22 mouse cellular contexts compared by ENCODE assay signal in the genomic region with DNA sequence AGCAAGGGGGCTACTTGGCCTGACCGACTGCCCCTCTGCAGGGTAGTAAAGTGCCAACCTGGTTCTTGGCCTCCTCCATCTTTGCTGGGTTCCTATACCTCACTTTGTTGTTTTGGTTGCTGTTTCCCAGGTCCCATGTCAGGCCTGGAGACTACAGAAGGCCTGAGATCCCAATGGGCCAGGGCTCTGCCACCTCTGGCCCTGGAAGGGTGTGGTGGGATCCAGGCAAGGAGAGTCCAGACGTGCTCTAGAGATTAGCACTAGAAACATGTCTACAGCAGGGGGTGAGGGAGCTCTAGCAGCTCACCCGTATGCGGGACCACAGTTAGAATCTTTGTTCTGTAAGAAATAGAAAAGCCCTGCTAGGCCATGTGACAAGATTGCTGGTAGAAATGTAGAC. TPM values are rescaled to one million over a fixed set of nuclear protein-coding genes. Genes with fewer than 3 reads are reported as not detected.
A peak's percentile ranks its signal among the peaks of the same experiment; 100 is the strongest.
DNase-seq lines count a peak whose midpoint lies in the region; ATAC-seq and TF ChIP-seq lines count a peak whose summit lies in the region.
"Had no signal": no experiment of that assay in that cellular context is flagged by ENCODE, and none has a peak within 500 bp of the region (broad histone marks: within the 10 kb centered on the region; RNA-seq: fewer than 3 reads in every experiment).

No protein-coding gene starts in this region.

- peak overlapping the region; percentile 77 for H3K27ac ChIP-seq in liver, embryonic 14.5 days
- H3K27ac ChIP-seq in hindbrain, embryonic 14.5 days = no peak overlapping the region
- H3K27ac ChIP-seq: embryonic facial prominence, embryonic 10.5 days; forebrain, embryonic 12.5 days; gastrocnemius, adult 2 months; hindbrain, embryonic 10.5 days; hindbrain, embryonic 15.5 days had no signal

- H3K9me3 ChIP-seq in liver, embryonic 14.5 days (ENCODE audit: control insufficient read depth, low read length) = no peaks in the 10 kb centered on the region
- no peaks in the 10 kb centered on the region for H3K9me3 ChIP-seq in hindbrain, embryonic 14.5 days (ENCODE audit: control insufficient read depth, low read length)
- H3K9me3 ChIP-seq: embryonic facial prominence, embryonic 10.5 days; forebrain, embryonic 12.5 days; G1E; heart, embryonic 12.5 days; hindbrain, embryonic 10.5 days; hindbrain, embryonic 15.5 days had no signal

- H3K36me3 ChIP-seq in liver, embryonic 14.5 days (replicated peaks; ENCODE audit: control insufficient read depth, insufficient read depth, low read depth) = peaks cover 3% of the 10 kb centered on the region
- peaks cover 18% of the 10 kb centered on the region; the same call in 1 of the 2 replicates for H3K36me3 ChIP-seq in hindbrain, embryonic 14.5 days (replicated peaks; ENCODE audit: control insufficient read depth, insufficient read depth)
- H3K36me3 ChIP-seq: forebrain, embryonic 12.5 days; heart, embryonic 12.5 days had no signal

- peak overlapping the region; percentile 5 for H3K9ac ChIP-seq in liver, embryonic 14.5 days (replicated peaks)
- H3K9ac ChIP-seq in hindbrain, embryonic 14.5 days = no peak overlapping the region
- H3K9ac ChIP-seq: forebrain, embryonic 12.5 days; heart, embryonic 12.5 days; hindbrain, embryonic 15.5 days had no signal

- peak; percentile 88 for ATAC-seq in liver, embryonic 14.5 days (ENCODE audit: insufficient read depth)
- ATAC-seq in megakaryocyte progenitor cell, adult 5-6 weeks (replicated peaks; ENCODE audit: poor library complexity) = peak; percentile 23; the same call in 1 of the 2 replicates
- ATAC-seq in hindbrain, embryonic 14.5 days (ENCODE audit: low FRiP score) = no peak
- ATAC-seq: CD4-positive, CD25-positive, alpha-beta regulatory T cell, adult 4 months had no signal

- H3K4me1 ChIP-seq in liver, embryonic 14.5 days (replicated peaks; ENCODE audit: control insufficient read depth in 2 of 2, insufficient read depth in 2 of 2, low read length in 1 of 2) = peaks cover 19 to 24% of the 10 kb centered on the region in 2 experiments
- H3K4me1 ChIP-seq in hindbrain, embryonic 14.5 days (replicated peaks; ENCODE audit: control insufficient read depth, insufficient read depth, low read length) = peaks cover 5% of the 10 kb centered on the region

- DNase-seq in c-Kit-positive CD71-positive TER-119-positive erythroid progenitor cells, embryonic 14.5 days (ENCODE audit: low spot score) = peak; percentile 55
- peak; percentile 72 for DNase-seq in liver
- peak; percentile 27 to 47 (median 38) for DNase-seq in liver, embryonic 14.5 days (ENCODE audit: low read depth in 3 of 3, low spot score in 3 of 3)
- DNase-seq in hindbrain, embryonic 14.5 days (ENCODE audit: low spot score) = no peak
- no peak for DNase-seq in adrenal gland, postnatal 4 days (ENCODE audit: low spot score in 2 of 2)
- DNase-seq in ovary, adult 18-20 months (ENCODE audit: low spot score) = no peak
- DNase-seq: adrenal gland, adult 8-10 months; adrenal gland, postnatal 36 days; B cell, adult 2 months; cerebellum, adult 11-12 months; cerebellum, adult 9-10 months; cerebellum, postnatal 36 days; gastrocnemius, adult 2 months; gastrocnemius, postnatal 25 days had no signal

- TF ChIP-seq CTCF in liver, embryonic 14.5 days (IDR thresholded peaks at IDR 0.05; ENCODE audit: low read depth) = no peak

- no peak for TF ChIP-seq EP300 in liver, embryonic 14.5 days (IDR thresholded peaks at IDR 0.05; ENCODE audit: low read depth)

- no peaks in the 10 kb centered on the region for H3K27me3 ChIP-seq in liver, embryonic 14.5 days (ENCODE audit: control insufficient read depth, insufficient read depth, low read length)
- no peaks in the 10 kb centered on the region for H3K27me3 ChIP-seq in hindbrain, embryonic 14.5 days (ENCODE audit: control insufficient read depth, insufficient read depth, low read length)
- H3K27me3 ChIP-seq: forebrain, embryonic 12.5 days; heart, embryonic 12.5 days; hindbrain, embryonic 15.5 days had no signal

- no peak overlapping the region for H3K4me3 ChIP-seq in liver, embryonic 14.5 days (ENCODE audit: insufficient read depth in 1 of 2, low read depth in 2 of 2, low read length in 2 of 2)
- no peak overlapping the region for H3K4me3 ChIP-seq in hindbrain, embryonic 14.5 days (replicated peaks; ENCODE audit: low read length)
- H3K4me3 ChIP-seq: embryonic facial prominence, embryonic 10.5 days; forebrain, embryonic 12.5 days; gastrocnemius, adult 2 months; heart, embryonic 12.5 days; hindbrain, embryonic 10.5 days; hindbrain, embryonic 15.5 days had no signal

- 35% methylated on average over 4 of the region's 4 CpGs for WGBS in liver, embryonic 14.5 days (ENCODE audit: insufficient replicate concordance)
- 88% methylated on average over 4 of the region's 4 CpGs for WGBS in hindbrain, embryonic 14.5 days

- H3K4me2 ChIP-seq in liver, embryonic 14.5 days (ENCODE audit: low read depth) = peak overlapping the region; percentile 33
- no peak overlapping the region for H3K4me2 ChIP-seq in hindbrain, embryonic 14.5 days (replicated peaks)
- H3K4me2 ChIP-seq: forebrain, embryonic 12.5 days; heart, embryonic 12.5 days; hindbrain, embryonic 15.5 days had no signal

RNA-seq across cellular contexts. Expression of gene Zdhhc24, which starts 5.5 kb away (rescaled TPM):
- 16.5 and 17.2 TPM in 2 replicates for polyA plus RNA-seq in liver, embryonic 14.5 days (2012; rRNA removed)
- 6.8 and 6.9 TPM in 2 replicates for polyA plus RNA-seq in liver, embryonic 14.5 days (2014; fragmentation: Nextera tagmentation; extraction: Ambion mirVana)
- total RNA-seq in megakaryocyte progenitor cell, adult 5-6 weeks (2015) = 6.8 TPM in 2 replicates
- total RNA-seq in megakaryocyte progenitor cell, adult 5-6 weeks (2017) = 3.6 and 6.8 TPM in 2 replicates
- 17.0 and 17.7 TPM in 2 replicates for polyA plus RNA-seq in hindbrain, embryonic 14.5 days (2014; fragmentation: Nextera tagmentation; extraction: Ambion mirVana)
- 10 to 100 TPM; 19.5 to 19.7 TPM for total RNA-seq in adrenal gland, postnatal 4 days (2021)

RNA-seq across cellular contexts. Expression of gene Actn3, which starts 6.3 kb away (rescaled TPM):
- 0.18 and 0.33 TPM in 2 replicates for polyA plus RNA-seq in liver, embryonic 14.5 days (2012; rRNA removed)
- 0.28 TPM in 2 replicates for polyA plus RNA-seq in liver, embryonic 14.5 days (2014; fragmentation: Nextera tagmentation; extraction: Ambion mirVana)
- 0.20 TPM in 1 of 2 replicates, not detected in the other for total RNA-seq in megakaryocyte progenitor cell, adult 5-6 weeks (2015)
- not detected in 2 replicates for total RNA-seq in megakaryocyte progenitor cell, adult 5-6 weeks (2017)
- polyA plus RNA-seq in hindbrain, embryonic 14.5 days (2014; fragmentation: Nextera tagmentation; extraction: Ambion mirVana) = 2.9 and 3.2 TPM in 2 replicates
- 10 to 100 TPM in 1 of 2 experiments, 1 to 10 TPM in 1; 8.5 to 35.5 TPM for total RNA-seq in adrenal gland, postnatal 4 days (2021)
- polyA plus RNA-seq: CD4-positive, CD25-positive, alpha-beta regulatory T cell, adult 4 months had no signal

RNA-seq across cellular contexts. Expression of gene Bbs1, which starts 22.5 kb away (rescaled TPM):
- 1.2 TPM in 2 replicates for polyA plus RNA-seq in liver, embryonic 14.5 days (2012; rRNA removed)
- polyA plus RNA-seq in liver, embryonic 14.5 days (2014; fragmentation: Nextera tagmentation; extraction: Ambion mirVana) = 0.27 and 0.82 TPM in 2 replicates
- 0.59 and 0.88 TPM in 2 replicates for total RNA-seq in megakaryocyte progenitor cell, adult 5-6 weeks (2015)
- total RNA-seq in megakaryocyte progenitor cell, adult 5-6 weeks (2017) = 2.2 and 3.2 TPM in 2 replicates
- polyA plus RNA-seq in hindbrain, embryonic 14.5 days (2014; fragmentation: Nextera tagmentation; extraction: Ambion mirVana) = 12.5 and 12.9 TPM in 2 replicates
- 10 to 100 TPM; 13.1 to 15.5 TPM for total RNA-seq in adrenal gland, postnatal 4 days (2021)

RNA-seq across cellular contexts. Expression of gene Ctsf, which starts 29.0 kb away (rescaled TPM):
- 18.5 and 20.8 TPM in 2 replicates for polyA plus RNA-seq in liver, embryonic 14.5 days (2012; rRNA removed)
- 30.6 and 32.8 TPM in 2 replicates for polyA plus RNA-seq in liver, embryonic 14.5 days (2014; fragmentation: Nextera tagmentation; extraction: Ambion mirVana)
- 2.0 and 6.8 TPM in 2 replicates for total RNA-seq in megakaryocyte progenitor cell, adult 5-6 weeks (2015)
- total RNA-seq in megakaryocyte progenitor cell, adult 5-6 weeks (2017) = 2.9 and 11.5 TPM in 2 replicates
- polyA plus RNA-seq in hindbrain, embryonic 14.5 days (2014; fragmentation: Nextera tagmentation; extraction: Ambion mirVana) = 68.8 and 74.4 TPM in 2 replicates
- total RNA-seq in adrenal gland, postnatal 4 days (2021) = 100 to 1,000 TPM; 256 to 274 TPM

RNA-seq across cellular contexts. Expression of gene Dpp3, which starts 44.1 kb away (rescaled TPM):
- polyA plus RNA-seq in liver, embryonic 14.5 days (2012; rRNA removed) = 22.4 and 28.0 TPM in 2 replicates
- polyA plus RNA-seq in liver, embryonic 14.5 days (2014; fragmentation: Nextera tagmentation; extraction: Ambion mirVana) = 37.0 and 39.9 TPM in 2 replicates
- 29.5 and 31.6 TPM in 2 replicates for total RNA-seq in megakaryocyte progenitor cell, adult 5-6 weeks (2015)
- total RNA-seq in megakaryocyte progenitor cell, adult 5-6 weeks (2017) = 46.3 and 47.9 TPM in 2 replicates
- 90.7 and 95.7 TPM in 2 replicates for polyA plus RNA-seq in hindbrain, embryonic 14.5 days (2014; fragmentation: Nextera tagmentation; extraction: Ambion mirVana)
- 100 to 1,000 TPM; 110 to 113 TPM for total RNA-seq in adrenal gland, postnatal 4 days (2021)

Comparison
In these comparisons a context has a peak if more than half of its experiments do, and no peak if none do; other contexts are left out.
1. DNase-seq: peak in c-Kit-positive CD71-positive TER-119-positive erythroid progenitor cells, embryonic 14.5 days (single experiment), liver (single experiment) and liver, embryonic 14.5 days (3 of 3); none in hindbrain, embryonic 14.5 days (single experiment), adrenal gland, postnatal 4 days (0 of 2) and ovary, adult 18-20 months (single experiment).
2. RNA of gene Actn3, which starts 6.3 kb away (total RNA-seq): 8.5 to 35.5 TPM in adrenal gland, postnatal 4 days; 0.20 TPM in megakaryocyte progenitor cell, adult 5-6 weeks; every median in the first group is over 4 times any median in the second.